Mouse (Mus musculus) lung, adult 18-20 months (tissue): ENCODE measurements around the gene Nkapd1.

Experiments used
- DNase-seq, 2 experiments: peaks; one replicate each; pipeline ENCODE4 v3.0.0; 2022; ENCODE audit warnings: mixed read lengths in 2 of 2

Gene Nkapd1

DNA sequence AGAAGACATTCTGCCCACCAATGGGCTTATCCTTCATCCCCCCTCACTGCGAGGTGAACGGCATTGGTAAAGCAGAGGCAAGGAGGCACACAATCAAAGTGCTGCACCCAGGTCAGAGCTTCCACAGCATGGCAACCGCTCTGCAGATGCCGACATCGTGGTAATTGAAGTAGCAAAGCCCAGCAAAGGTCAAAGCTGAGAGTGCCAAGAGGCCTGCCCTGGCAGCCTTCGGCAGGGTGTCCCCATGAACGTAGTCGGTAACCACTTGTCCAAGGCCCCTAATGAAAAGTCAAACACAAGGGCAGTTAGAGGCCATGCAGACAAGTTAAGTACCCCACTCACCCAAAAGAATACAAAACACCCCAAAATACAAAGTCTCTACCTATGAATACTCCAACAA, 20.3 kb downstream of the Nkapd1 start:
- peak in 1 of 2 experiments; percentile 13 for DNase-seq

DNA sequence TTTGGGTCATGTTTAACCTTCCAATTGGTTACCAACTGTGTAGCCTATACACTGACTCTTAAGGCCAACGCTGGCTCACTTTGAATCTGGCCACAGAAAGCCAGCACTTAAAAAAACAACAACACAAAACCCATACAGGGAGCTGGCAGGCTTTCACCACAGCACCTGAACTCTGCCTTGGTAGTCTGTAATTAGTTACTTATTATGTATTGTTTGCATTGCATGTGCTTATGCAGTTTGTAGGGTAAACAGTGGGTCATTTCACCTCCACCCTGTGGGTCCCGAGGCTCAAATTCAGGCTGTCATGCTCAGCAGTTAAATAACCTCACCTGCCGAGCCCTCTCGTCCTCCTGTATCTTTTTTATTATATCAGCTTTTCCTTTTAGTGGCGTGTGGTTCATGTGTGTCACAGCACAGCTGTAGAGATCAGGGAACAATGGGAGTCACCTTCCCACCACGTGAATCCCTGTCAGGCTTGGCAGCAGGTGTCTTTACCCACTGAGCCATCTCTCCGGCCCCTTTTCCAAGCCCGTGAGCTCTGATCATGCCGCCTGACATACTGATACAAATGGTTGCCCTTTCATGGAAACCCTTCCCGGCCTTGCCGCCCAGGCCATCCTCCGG, 22.4 kb downstream of the Nkapd1 start:
- DNase-seq: peak; percentile 8 to 22

DNA sequence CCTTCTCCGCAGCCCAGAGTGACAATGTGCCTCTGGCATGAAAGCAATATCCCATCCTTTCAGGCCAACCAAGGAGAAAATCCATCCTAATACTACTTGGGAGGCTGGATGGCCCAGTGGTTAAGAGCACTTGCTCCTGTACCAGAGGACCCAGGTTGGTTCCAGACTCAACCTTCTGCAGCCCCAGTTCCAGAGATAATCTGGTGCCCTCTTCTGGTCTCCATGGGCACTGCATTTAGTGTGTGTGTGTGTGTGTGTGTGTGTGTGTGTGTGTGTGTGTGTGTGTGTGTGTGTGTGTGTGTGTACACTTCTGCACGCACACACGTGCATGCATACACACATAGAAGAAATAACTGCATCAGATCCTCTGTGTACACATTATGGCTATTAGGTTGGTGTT, 23.7 kb downstream of the Nkapd1 start:
- DNase-seq: peak in 1 of 2 experiments; percentile 18

DNA sequence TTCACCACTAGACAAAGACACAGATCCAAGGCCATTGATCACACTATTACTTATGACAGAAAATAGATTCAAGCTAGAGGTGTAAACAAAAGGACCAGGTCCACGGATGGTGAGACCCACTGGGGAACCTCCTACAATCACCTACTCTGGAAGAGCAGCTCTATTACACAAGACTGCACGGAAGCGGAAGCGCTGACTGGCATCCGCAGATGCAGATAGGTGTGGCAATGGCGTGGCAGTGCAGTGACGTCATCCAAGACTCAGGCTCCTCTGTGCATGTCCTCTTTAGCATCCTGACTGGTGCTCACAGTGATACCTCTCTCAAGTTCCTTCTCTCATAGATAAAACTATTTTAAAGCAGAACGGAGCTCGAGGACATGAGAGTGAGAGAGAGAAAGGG, 24.3 kb downstream of the Nkapd1 start:
- peak in 1 of 2 experiments; percentile 20 for DNase-seq

DNA sequence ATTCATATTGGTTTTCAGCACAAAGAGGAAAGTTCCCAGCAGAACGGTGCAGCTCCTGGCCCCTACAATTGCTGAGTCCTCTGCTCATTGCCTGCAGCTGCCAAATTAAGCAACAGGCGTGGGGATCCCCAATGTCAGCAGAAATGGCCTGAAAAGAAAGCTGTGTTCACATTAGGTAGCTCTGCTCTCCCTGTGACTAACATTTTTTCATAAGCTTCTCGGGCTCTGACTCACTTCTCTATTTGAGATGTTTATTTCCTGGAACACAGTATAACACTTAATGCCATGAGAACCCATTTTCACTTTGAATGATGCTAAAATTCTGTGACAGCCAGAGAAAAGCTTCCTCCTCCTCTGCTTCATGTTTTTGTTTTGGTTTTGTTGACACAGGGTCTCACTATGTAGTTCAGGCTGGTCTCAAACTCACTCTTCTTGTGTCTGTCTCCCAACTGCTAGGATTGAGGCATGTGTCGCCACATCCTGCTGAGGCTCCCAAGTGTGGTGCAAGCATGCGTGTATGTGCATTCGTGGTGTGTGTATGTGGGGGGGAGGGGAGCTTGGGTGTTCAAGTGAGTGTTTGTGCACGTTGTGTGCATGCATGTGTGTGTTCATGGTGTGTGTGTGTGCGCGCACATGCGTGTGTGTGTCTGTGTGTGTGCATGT, 26.3 kb downstream of the Nkapd1 start:
- DNase-seq: peak in 1 of 2 experiments; percentile 14

DNA sequence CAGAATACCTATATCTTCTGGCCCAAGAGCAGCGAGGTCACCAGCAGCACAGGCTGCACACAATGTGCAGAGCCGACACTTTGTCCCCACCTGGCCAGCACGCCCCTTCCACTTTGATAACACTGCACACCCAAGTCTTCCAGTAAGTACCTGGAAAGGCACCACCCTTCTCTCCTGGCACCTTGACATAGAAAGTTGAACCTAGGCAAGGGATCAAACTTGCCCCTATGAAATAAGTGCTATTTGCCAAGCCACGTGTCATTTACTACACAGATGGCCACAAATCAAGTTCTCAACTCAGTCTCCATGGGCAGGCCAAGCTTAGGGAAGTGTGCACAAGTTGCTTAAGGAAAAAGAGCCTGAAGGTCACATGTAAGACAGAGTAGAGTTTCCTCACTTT, 30.3 kb downstream of the Nkapd1 start:
- no peak for DNase-seq

DNA sequence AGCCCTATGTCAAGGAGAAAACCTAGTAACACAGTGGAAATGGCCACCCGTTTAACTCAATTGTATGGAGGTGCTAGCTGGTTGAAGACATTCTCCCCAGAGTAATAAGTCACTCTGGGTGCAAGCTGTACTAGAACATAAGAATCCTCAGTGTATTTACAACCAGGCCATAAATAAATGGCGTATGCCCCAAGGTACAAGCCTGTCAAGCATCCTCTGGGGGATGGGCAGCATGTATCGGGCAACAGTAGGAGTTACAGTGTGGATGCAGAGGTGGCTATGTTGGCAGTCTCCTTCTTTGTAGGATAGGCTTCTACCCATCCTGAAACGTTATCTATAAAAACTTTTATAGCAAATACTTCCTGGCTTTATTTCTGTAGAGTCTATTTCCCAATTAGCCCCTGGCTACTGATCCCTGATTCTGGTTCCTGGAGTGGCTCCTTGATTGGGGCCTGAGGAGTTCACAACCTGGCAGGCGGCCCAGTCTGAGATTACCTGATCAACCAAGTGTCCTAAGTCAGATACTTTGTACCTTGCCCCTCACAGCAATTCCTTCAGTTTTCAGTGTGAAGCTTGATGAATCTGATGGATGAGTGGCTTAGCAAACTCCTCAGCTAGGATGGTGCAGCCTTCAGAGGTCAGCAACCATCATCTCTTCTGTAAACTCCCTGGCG, 32.0 kb downstream of the Nkapd1 start:
- no peak for DNase-seq

DNA sequence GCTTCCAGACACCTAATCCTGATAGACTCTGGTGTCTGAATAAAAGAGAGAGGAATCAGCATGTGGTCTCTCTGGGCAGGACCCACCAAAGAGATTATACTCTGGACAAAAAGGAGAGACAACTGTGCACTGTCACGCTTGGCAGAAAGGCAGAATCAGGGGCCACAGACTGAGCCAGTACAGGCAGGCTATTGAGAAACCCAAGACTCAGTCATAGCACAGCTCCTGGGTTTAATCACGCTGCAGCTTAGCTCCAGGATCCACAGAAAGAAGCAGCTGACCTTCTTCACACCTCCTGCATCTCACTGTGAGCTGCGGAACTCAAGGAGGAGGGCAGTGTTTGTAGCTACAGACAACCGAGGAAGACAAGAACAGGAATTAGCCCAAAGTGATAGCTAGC, 36.9 kb downstream of the Nkapd1 start:
- DNase-seq: no peak

DNA sequence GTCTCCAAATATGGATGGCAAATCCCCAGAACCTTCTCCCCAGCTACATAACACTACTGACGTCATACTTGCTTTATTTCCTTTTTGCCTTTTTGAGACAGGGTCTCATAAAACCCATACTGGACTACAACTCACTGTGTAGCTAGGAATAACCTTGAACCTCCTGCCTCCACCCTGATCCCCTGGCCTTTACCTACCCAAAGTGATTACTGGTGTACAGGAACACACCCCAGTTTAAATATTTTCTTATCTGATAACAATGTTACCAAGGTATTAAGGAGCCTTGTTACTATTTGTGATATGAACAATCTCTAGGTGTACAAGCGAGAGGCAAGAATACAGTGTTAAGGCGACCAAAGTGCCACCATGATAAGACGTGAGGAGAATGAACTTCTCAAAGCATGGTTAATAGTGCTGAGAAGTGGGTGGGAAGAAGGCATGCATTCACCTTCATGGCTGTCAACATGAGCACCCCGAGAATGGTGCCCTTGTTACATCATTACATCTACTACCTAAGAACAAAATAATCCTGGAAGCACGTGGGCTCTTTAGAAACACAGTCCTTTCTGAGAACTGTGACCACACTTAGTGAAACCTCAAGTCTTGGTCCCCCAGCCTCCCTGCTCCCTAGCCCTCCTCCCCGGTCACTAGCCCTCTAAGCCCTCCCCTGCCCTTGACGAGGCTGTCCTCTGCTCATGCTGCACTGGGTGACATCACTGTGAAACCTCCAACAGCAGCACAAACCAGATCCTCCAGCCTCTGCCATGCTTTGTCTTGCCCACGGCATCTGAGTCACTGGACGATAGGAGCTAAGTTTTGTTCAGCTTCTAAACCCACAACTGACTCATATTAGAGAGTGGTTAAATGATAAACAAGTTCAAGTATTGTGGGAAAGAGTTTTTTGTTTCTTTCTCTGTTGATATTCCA, 47.4 kb downstream of the Nkapd1 start:
- DNase-seq: peak in 1 of 2 experiments; percentile 14

DNA sequence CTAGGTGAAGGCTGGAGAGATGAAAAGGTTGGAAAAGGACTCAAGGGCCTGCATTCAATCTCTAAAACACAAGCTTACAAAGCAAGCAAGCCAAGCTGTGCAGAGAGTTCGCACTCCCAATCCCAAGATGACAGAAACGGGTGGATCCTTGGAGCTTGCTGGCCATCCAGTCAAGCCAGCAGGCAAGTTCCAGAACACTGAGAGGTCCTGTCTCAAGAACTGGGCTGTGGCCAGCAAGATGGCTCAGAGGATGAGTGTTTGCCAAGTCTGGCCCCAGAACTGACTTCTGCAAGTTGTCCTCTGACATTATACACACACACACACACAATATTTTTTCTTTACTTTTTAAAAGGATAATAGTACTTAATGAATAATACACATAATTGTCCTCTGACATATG, 49.4 kb downstream of the Nkapd1 start:
- DNase-seq: no peak

DNA sequence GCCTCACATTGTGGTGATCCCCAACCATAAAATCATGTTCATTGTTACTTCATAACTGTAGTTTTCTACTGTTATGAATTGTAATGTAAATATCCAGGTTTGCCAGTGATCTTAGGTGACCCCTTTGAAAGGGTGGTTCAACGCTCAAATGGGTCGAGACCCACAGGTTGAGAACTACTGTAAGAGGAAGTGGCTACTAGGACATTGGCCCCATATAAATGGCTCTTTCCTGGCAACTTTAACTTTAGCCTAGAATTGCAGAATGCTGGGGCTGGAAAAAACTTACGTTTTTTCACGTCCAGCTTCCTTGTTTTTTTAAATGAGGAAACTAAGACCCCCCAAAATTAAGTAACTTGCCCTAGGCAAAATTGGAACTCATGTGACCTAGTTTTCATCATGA, 49.9 kb downstream of the Nkapd1 start:
- DNase-seq: no peak

DNA sequence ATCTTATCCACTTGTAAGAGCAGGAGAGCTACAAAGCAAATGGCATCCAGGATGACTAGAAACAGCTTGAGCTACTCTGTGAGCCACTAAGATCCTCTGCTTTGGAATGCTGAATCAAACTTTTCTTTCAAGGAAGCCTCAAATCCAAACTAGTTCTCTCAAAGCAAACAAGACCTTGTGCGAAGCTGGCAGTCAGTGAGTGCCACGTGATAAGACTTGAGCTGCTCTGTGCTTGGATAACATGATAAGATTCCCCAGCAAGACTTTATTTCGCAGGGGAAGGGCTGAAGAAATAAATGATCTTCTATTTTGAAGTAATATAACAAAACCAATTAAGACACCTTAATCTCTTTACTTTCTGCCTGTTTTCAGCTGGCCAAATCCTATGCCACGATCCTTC, 51.3 kb downstream of the Nkapd1 start:
- no peak for DNase-seq

DNA sequence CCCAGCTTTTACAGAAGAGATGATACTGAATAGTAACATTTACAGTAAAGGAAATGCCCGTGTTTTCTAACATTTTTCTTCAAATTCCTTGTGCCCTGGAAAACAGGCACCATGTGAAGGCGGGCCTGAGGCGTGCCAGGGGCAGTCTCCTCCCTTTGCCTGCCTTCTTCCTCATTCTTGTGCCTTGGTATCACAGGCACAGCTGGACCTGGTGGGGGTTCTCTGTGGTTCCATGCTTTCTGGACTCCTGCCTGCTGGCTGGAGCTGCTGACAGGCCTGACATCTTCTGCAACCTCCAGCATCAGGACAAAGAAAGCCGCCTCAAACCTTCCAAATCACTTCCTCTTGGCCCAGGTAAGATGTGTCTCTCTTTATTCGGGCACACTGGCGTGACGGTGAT, 52.1 kb downstream of the Nkapd1 start:
- DNase-seq: peak; percentile 50 to 53

DNA sequence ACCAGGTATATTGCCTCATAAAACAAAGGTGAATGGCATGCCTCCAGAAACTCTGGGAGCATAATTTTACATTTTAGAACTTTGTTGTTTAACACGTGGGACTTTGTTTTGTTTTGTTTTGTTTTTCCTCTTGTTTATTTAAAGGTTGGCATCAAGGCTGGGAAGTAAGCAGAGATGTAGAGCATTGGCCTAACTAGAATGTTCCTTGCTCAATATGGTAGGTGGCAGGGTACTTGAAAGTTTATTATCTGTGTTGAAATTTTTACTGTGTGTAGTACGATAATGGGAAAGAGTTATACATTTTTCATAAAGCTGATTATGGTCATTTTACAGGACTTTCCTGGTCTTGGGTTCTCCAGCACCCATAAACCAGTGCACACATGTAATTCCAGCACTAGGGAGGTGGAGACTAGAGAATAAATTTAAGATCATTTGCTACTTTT, 55.3 kb downstream of the Nkapd1 start:
- DNase-seq: no peak

DNA sequence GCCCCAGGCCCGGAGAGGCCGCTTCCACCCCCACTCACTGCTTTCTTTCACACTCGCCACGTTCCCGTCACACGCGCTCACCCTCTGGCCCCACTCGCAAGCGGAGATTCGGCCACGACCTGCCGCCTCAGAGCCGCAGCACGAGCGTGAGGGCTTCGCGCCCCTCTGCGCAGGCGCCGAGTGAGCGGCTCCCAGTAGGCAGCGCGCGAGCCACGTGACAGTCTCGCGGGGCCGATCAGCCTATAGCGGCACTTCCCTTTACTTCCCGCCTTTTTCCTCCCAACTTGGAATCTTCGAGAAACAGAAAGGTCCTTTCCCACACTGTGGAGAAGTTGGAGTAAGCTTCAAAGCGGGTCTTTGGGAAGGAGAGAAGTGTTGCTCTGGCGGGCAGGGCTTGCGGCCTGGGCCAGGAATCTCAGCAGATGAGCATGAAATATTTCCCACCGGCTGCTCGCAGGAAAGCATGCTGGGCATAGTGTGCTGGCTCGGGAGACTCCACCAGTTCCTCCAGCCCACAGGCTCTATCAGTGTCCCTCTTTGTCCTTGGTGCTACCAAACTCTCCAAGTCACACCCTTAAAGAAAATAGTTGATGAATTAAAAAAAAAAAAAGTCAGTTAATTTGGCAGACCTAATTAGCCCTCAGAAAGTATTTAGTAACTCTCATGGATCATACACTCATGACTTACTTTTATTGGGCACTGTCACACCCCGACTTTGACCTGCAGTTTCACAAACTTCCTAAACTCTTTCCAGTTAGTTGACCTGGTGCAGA, 55.9 kb downstream of the Nkapd1 start, which contains the start of gene Tex12:
Gene Tex12 (minus strand): TSS at position 181 of the 773 bp plus-strand sequence.
- DNase-seq: no peak
